Mouse (Mus musculus) C2C12 (cell line): ENCODE measurements around the gene Rcsd1. TPM values are rescaled to one million over a fixed set of nuclear protein-coding genes. Genes with fewer than 3 reads are reported as not detected.

Experiments
- H3K27me3 ChIP-seq: one replicate; pipeline ENCODE4 v1.6.1; 2011; ENCODE audit not compliant: control insufficient read depth, insufficient read depth, insufficient read length
- H3K36me3 ChIP-seq: one replicate; pipeline ENCODE4 v1.6.1; 2011; ENCODE audit not compliant: control insufficient read depth, insufficient read depth
- H3K4me3 ChIP-seq: one replicate; pipeline ENCODE4 v1.5.1; 2011; ENCODE audit warnings: mild to moderate bottlenecking, control low read depth; ENCODE audit not compliant: poor library complexity, insufficient read depth, severe bottlenecking
- H3K79me2 ChIP-seq: one replicate; pipeline ENCODE4 v1.6.1; 2011; ENCODE audit not compliant: control insufficient read depth, insufficient read depth
- H3K79me3 ChIP-seq: one replicate; pipeline ENCODE4 v1.6.1; 2011; ENCODE audit warnings: low read depth, control low read depth
- H3ac ChIP-seq: one replicate; pipeline ENCODE3; 2011; ENCODE audit warnings: low read depth; ENCODE audit not compliant: control insufficient read depth, insufficient read length
- CEBPB ChIP-seq: IDR thresholded peaks from one replicate; pipeline ENCODE4 v1.6.1; 2011; ENCODE audit warnings: low read depth, mild to moderate bottlenecking, control low read depth, moderate library complexity
- CTCF ChIP-seq: IDR thresholded peaks from one replicate; pipeline ENCODE4 v1.5.1; 2011; ENCODE audit not compliant: control insufficient read depth, insufficient read depth, insufficient read length
- FOSL1 ChIP-seq: IDR thresholded peaks from one replicate; pipeline ENCODE4 v1.8.0; 2011; ENCODE audit warnings: mild to moderate bottlenecking, low read length; ENCODE audit not compliant: poor library complexity, insufficient read depth, severe bottlenecking
- MAX ChIP-seq: IDR thresholded peaks from one replicate; pipeline ENCODE4 v1.6.1; 2011; ENCODE audit warnings: mild to moderate bottlenecking, control low read depth
- MYOD1 ChIP-seq: IDR thresholded peaks from one replicate; pipeline ENCODE4 v1.6.1; 2011; ENCODE audit warnings: low read depth; ENCODE audit not compliant: control insufficient read depth, insufficient read length
- MYOG ChIP-seq: IDR thresholded peaks from one replicate; pipeline ENCODE4 v1.6.1; 2011; ENCODE audit not compliant: control insufficient read depth, insufficient read length; ENCODE audit errors: extremely low read depth
- USF1 ChIP-seq: IDR thresholded peaks from one replicate; pipeline ENCODE4 v1.6.1; 2011; ENCODE audit warnings: low read depth, mild to moderate bottlenecking, control low read depth, moderate library complexity
- polyA plus RNA-seq: library from polyadenylated mRNA; unstranded; fragments of >200 nt; fragmentation: generic; extraction: Trizol; gene quantifications from one replicate; pipeline ENCODE4 v1.2.1, GENCODE M21; 2012; ENCODE audit warnings: missing spikeins

The Rcsd1 gene
- polyA plus RNA-seq, 1 experiment: 0.05 TPM

- H3K27me3 ChIP-seq: no peaks in the 10 kb centered on the region
- no peaks in the 10 kb centered on the region for H3K36me3 ChIP-seq
- H3K4me3 ChIP-seq: peak overlapping the region; percentile 65
- H3K79me2 ChIP-seq: no peaks in the 10 kb centered on the region
- TF ChIP-seq USF1 (no peak), CTCF (peak; percentile 13)
- H3ac ChIP-seq: no peak overlapping the region
- H3K79me3 ChIP-seq: no peaks in the 10 kb centered on the region
Observed at GRCm38 (mm10) chr1:165641271-165641771, 68.2 kb downstream of the Rcsd1 start.

DNA sequence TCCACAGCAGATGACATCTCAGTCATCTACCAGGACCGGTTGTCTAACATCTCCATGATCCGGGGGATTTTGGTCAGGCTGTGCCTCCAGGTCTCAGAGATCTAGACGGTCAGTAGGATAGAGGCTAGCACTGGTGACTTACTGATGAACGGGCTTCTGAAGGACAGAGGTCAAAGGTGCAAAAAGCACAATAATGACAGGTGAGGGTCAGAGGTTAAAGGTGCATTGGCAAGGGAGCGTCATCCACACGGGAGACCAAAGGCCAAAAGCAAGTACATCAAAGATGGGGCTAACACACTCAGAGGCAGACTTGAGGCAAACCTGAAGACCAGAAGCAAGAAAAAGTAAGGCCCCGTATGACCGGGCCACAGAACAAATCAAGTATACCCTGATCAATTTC is 73.3 kb downstream of the Rcsd1 start:
- Histone ChIP-seq H3K79me3 (peaks cover 6% of the 10 kb centered on the region), H3K79me2 (peaks cover 27% of the 10 kb centered on the region), H3K4me3 (no peak overlapping the region), H3ac (no peak overlapping the region), H3K36me3 (no peaks in the 10 kb centered on the region), H3K27me3 (no peaks in the 10 kb centered on the region)
- no peak for TF ChIP-seq CEBPB
- TF ChIP-seq MYOG: no peak
- no peak for TF ChIP-seq USF1
- TF ChIP-seq CTCF: no peak
- TF ChIP-seq FOSL1: no peak
- no peak for TF ChIP-seq MYOD1
- TF ChIP-seq MAX: no peak

DNA sequence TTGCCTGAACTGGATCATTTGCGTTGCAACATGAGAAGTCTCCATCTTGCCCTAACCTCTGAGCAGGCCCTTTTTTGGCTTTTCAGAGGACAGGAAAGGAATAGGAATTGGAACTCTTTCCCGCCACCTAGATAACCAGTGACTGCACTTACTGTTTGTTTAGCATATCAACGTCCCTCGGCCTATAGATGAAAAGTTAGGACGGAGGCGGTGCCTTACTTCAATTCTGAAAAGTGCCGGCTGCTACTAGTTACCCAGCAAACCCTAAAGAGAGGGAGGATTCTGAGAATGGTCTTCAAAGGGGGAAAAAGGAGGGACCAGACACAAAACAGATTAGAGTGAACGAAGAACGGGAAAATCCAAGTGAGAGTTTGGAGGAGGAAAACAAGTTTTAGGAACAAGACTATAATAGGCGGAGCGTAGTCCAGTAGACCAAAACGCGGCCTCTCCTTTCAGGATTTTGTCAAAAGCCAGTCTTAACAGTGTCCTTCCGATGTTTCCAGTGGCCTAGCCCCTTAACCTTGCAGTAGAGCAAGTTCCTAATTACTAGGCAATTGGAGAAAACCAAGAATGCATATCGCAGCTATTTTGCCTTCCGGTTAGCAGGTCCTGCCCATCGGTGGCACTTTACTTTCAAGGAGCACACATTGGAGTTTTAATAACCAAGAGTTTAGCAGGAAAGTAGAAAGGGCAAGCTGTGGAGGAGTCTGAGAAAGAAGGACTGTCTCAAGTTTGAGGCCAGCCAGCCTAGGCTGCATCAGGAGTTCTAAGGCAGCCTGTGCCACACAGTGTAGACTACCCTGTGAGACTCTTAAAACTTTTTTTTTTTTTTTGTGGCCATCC is 74.3 kb downstream of the Rcsd1 start:
- H3K79me2 ChIP-seq: peaks cover 34% of the 10 kb centered on the region
- no peaks in the 10 kb centered on the region for H3K27me3 ChIP-seq
- peaks cover 6% of the 10 kb centered on the region for H3K79me3 ChIP-seq
- H3K4me3 ChIP-seq: peak overlapping the region; percentile 53
- no peak overlapping the region for H3ac ChIP-seq
- TF ChIP-seq MAX: no peak
- no peak for TF ChIP-seq MYOD1
- no peak for TF ChIP-seq CEBPB
- no peak for TF ChIP-seq FOSL1
- no peak for TF ChIP-seq CTCF
- TF ChIP-seq MYOG: no peak
- no peak for TF ChIP-seq USF1
- H3K36me3 ChIP-seq: no peaks in the 10 kb centered on the region

- Histone ChIP-seq H3K79me2 (peaks cover 44% of the 10 kb centered on the region), H3K79me3 (peaks cover 6% of the 10 kb centered on the region), H3K27me3 (no peaks in the 10 kb centered on the region), H3K36me3 (no peaks in the 10 kb centered on the region), H3ac (peak within 1 kb of the TSS; percentile 80), H3K4me3 (peak within 1 kb of the TSS; percentile 53)
- TF ChIP-seq MAX (peak; percentile 59), MYOD1 (no peak), CEBPB (no peak)
Observed at GRCm38 (mm10) chr1:165634151-165634884, 75.2 kb downstream of the Rcsd1 start, which contains the start of gene Mpzl1. Gene Mpzl1 (minus strand): TSS chr1:165634538.

GRCm38 (mm10) chr1:165633345-165633744 is 76.2 kb downstream of the Rcsd1 start:
- Histone ChIP-seq H3K4me3 (peak overlapping the region; percentile 53), H3K79me3 (peaks cover 6% of the 10 kb centered on the region), H3K27me3 (no peaks in the 10 kb centered on the region), H3K36me3 (no peaks in the 10 kb centered on the region), H3ac (no peak overlapping the region), H3K79me2 (peaks cover 54% of the 10 kb centered on the region)
- TF ChIP-seq CEBPB (no peak), MAX (no peak), USF1 (no peak), FOSL1 (no peak), MYOD1 (no peak), MYOG (no peak), CTCF (no peak)
